Mouse (Mus musculus) MEL (cell line): ENCODE measurements around the gene Arpc5. TPM values are rescaled to one million over a fixed set of nuclear protein-coding genes. Genes with fewer than 3 reads are reported as not detected.

Source experiments
- DNase-seq: peaks from one replicate; pipeline ENCODE4 v3.0.0; 2011; ENCODE audit warnings: low read depth, low spot score
- H3K27ac ChIP-seq: 2 replicates; pipeline ENCODE4 v1.5.1; 2012; ENCODE audit warnings: low read depth, mild to moderate bottlenecking, control low read depth, low read length, moderate library complexity; ENCODE audit not compliant: control insufficient read depth
- H3K27me3 ChIP-seq, 2 experiments: fragments of 150-350 bp in 1 of 2; sonication (generic) in 1 of 2; 2 replicates each; pipeline ENCODE4 v1.6.1; 2012; ENCODE audit warnings: low read length in 2 of 2, mild to moderate bottlenecking in 2 of 2, improper control_type of control experiment in 1 of 2, moderate library complexity in 1 of 2; ENCODE audit not compliant: insufficient read depth in 2 of 2, control insufficient read depth in 1 of 2
- H3K36me3 ChIP-seq, 2 experiments: 2 replicates each; pipeline ENCODE4 v1.6.1; 2012 to 2014; ENCODE audit warnings: low read length in 2 of 2, improper control_type of control experiment in 1 of 2, inconsistent platforms in 1 of 2, mild to moderate bottlenecking in 1 of 2; ENCODE audit not compliant: insufficient read depth in 2 of 2, control insufficient read depth in 1 of 2
- H3K4me1 ChIP-seq, 2 experiments: fragments of 150-350 bp in 1 of 2; sonication (generic) in 1 of 2; 2 replicates each; pipeline ENCODE4 v1.6.1; 2012; ENCODE audit warnings: low read length in 2 of 2, improper control_type of control experiment in 1 of 2, mild to moderate bottlenecking in 1 of 2; ENCODE audit not compliant: insufficient read depth in 2 of 2, control insufficient read depth in 1 of 2
- H3K4me3 ChIP-seq, 2 experiments: fragments of 150-350 bp in 1 of 2; sonication (generic) in 1 of 2; 2 replicates each; pipeline ENCODE4 v1.5.1; 2012; ENCODE audit warnings: low read depth in 2 of 2, low read length in 2 of 2, mild to moderate bottlenecking in 2 of 2, moderate library complexity in 2 of 2, control low read depth in 1 of 2, improper control_type of control experiment in 1 of 2; ENCODE audit not compliant: control insufficient read depth in 1 of 2, insufficient read depth in 1 of 2
- H3K79me2 ChIP-seq: 2 replicates; pipeline ENCODE4 v1.6.1; 2012; ENCODE audit warnings: mild to moderate bottlenecking, low read length, moderate library complexity; ENCODE audit not compliant: control insufficient read depth, poor library complexity, insufficient read depth
- H3K9ac ChIP-seq: 2 replicates; pipeline ENCODE4 v1.6.1; 2012; ENCODE audit warnings: low read depth, mild to moderate bottlenecking, control low read depth, low read length, moderate library complexity; ENCODE audit not compliant: control insufficient read depth, poor library complexity, severe bottlenecking
- H3K9me3 ChIP-seq: fragments of 150-350 bp; sonication (generic); replicated peaks from 2 replicates; pipeline ENCODE4 v1.6.1; 2012; ENCODE audit warnings: mild to moderate bottlenecking, low read length, improper control_type of control experiment, moderate library complexity; ENCODE audit not compliant: insufficient read depth
- BHLHE40 ChIP-seq: IDR thresholded peaks from 2 replicates; pipeline ENCODE4 v1.6.1; 2012; ENCODE audit warnings: low read depth, mild to moderate bottlenecking, inconsistent platforms, low read length, improper control_type of control experiment, borderline replicate concordance
- CHD2 ChIP-seq: IDR thresholded peaks from 2 replicates; pipeline ENCODE4 v1.6.1; 2011; ENCODE audit warnings: low read length, improper control_type of control experiment
- CTCF ChIP-seq, 3 experiments: IDR thresholded peaks in 2 of 3; conservative IDR thresholded peaks in 1 of 3; 2 replicates each; pipeline ENCODE4 v1.5.1; 2011 to 2012; ENCODE audit warnings: low read length in 3 of 3, low read depth in 2 of 3, mild to moderate bottlenecking in 2 of 3, improper control_type of control experiment in 1 of 3, inconsistent platforms in 1 of 3, mixed read lengths in 1 of 3, moderate library complexity in 1 of 3; ENCODE audit not compliant: control insufficient read depth in 1 of 3, insufficient read depth in 1 of 3, poor library complexity in 1 of 3, severe bottlenecking in 1 of 3
- E2F4 ChIP-seq: IDR thresholded peaks from 2 replicates; pipeline ENCODE4 v1.6.1; 2011; ENCODE audit warnings: low read depth, low read length, improper control_type of control experiment, borderline replicate concordance
- ELF1 ChIP-seq: IDR thresholded peaks from 2 replicates; pipeline ENCODE4 v1.6.1; 2014; ENCODE audit warnings: low read depth, mild to moderate bottlenecking, inconsistent platforms, low read length, improper control_type of control experiment, moderate library complexity
- EP300 ChIP-seq, 2 experiments: IDR thresholded peaks; 2 replicates each; pipeline ENCODE4 v1.6.1; 2011; ENCODE audit warnings: improper control_type of control experiment in 2 of 2, low read length in 2 of 2, low read depth in 1 of 2, mild to moderate bottlenecking in 1 of 2
- ETS1 ChIP-seq: IDR thresholded peaks from 2 replicates; pipeline ENCODE4 v1.6.1; 2012; ENCODE audit warnings: low read depth, mild to moderate bottlenecking, inconsistent platforms, low read length, improper control_type of control experiment, moderate library complexity
- HCFC1 ChIP-seq: IDR thresholded peaks from 2 replicates; pipeline ENCODE4 v1.6.1; 2012; ENCODE audit warnings: low read depth, mild to moderate bottlenecking, inconsistent platforms, low read length, improper control_type of control experiment, moderate library complexity
- JUND ChIP-seq: IDR thresholded peaks from 2 replicates; pipeline ENCODE4 v1.6.1; 2011; ENCODE audit warnings: low read depth, mild to moderate bottlenecking, improper control_type of control experiment, low read length
- KAT2A ChIP-seq: conservative IDR thresholded peaks from 2 replicates; pipeline ENCODE4 v1.6.1; 2012; ENCODE audit warnings: low read depth, low read length, improper control_type of control experiment, inconsistent platforms
- MAFK ChIP-seq: IDR thresholded peaks from 2 replicates; pipeline ENCODE4 v1.6.1; 2011; ENCODE audit warnings: low read depth, mild to moderate bottlenecking, low read length, improper control_type of control experiment, borderline replicate concordance
- MXI1 ChIP-seq: IDR thresholded peaks from 2 replicates; pipeline ENCODE4 v1.6.1; 2011; ENCODE audit warnings: mild to moderate bottlenecking, low read depth, low read length, improper control_type of control experiment
- MYC ChIP-seq: IDR thresholded peaks from 2 replicates; pipeline ENCODE4 v1.6.1; 2011; ENCODE audit warnings: low read depth, mild to moderate bottlenecking, low read length, improper control_type of control experiment, moderate library complexity
- NRF1 ChIP-seq: IDR thresholded peaks from 2 replicates; pipeline ENCODE4 v1.6.1; 2014; ENCODE audit warnings: low read depth, mild to moderate bottlenecking, inconsistent platforms, low read length, improper control_type of control experiment, moderate library complexity; ENCODE audit not compliant: poor library complexity, insufficient read depth, severe bottlenecking
- POLR2A ChIP-seq, 2 experiments: IDR thresholded peaks; 2 replicates each; pipeline ENCODE4 v1.6.1; 2011 to 2012; ENCODE audit warnings: low read length in 2 of 2, mild to moderate bottlenecking in 2 of 2, control low read depth in 1 of 2, improper control_type of control experiment in 1 of 2, low read depth in 1 of 2, moderate library complexity in 1 of 2; ENCODE audit not compliant: control insufficient read depth in 1 of 2, insufficient read depth in 1 of 2, poor library complexity in 1 of 2
- POLR2AphosphoS5 ChIP-seq: IDR thresholded peaks from 2 replicates; pipeline ENCODE4 v1.6.1; 2012; ENCODE audit warnings: low read depth, borderline replicate concordance, mild to moderate bottlenecking, inconsistent platforms, low read length, moderate library complexity, mixed read lengths
- SIN3A ChIP-seq: IDR thresholded peaks from 2 replicates; pipeline ENCODE4 v1.6.1; 2012; ENCODE audit warnings: low read length, improper control_type of control experiment, inconsistent platforms
- TAL1 ChIP-seq: IDR thresholded peaks from 2 replicates; pipeline ENCODE4 v1.6.1; 2012; ENCODE audit warnings: mild to moderate bottlenecking, inconsistent platforms, low read length, moderate library complexity, mixed read lengths
- TBP ChIP-seq: IDR thresholded peaks from 2 replicates; pipeline ENCODE4 v1.8.0; 2011; ENCODE audit warnings: low read depth, low read length, improper control_type of control experiment
- UBTF ChIP-seq: IDR thresholded peaks from 2 replicates; pipeline ENCODE4 v1.6.1; 2012; ENCODE audit warnings: low read depth, mild to moderate bottlenecking, inconsistent platforms, low read length, improper control_type of control experiment, moderate library complexity, borderline replicate concordance; ENCODE audit not compliant: insufficient read depth
- ZC3H11A ChIP-seq: IDR thresholded peaks from 2 replicates; pipeline ENCODE4 v1.6.1; 2012; ENCODE audit warnings: low read depth, mild to moderate bottlenecking, inconsistent platforms, low read length, improper control_type of control experiment
- ZNF384 ChIP-seq: IDR thresholded peaks from 2 replicates; pipeline ENCODE4 v1.6.1; 2012; ENCODE audit warnings: low read depth, mild to moderate bottlenecking, inconsistent platforms, low read length, improper control_type of control experiment
- polyA plus RNA-seq, 2 experiments: library from polyadenylated mRNA; stranded (reverse) in 1 of 2; unstranded in 1 of 2; fragments of >175 nt in 1 of 2; fragments of >200 nt in 1 of 2; gene quantifications; 2 replicates each; pipeline versions ENCODE4 v1.2.1 to v1.2.4; 2012; ENCODE audit warnings: low replicate concordance in 2 of 2, low read depth in 1 of 2; ENCODE audit not compliant: insufficient read length in 2 of 2, insufficient read depth in 1 of 2, missing spikeins in 1 of 2
- total RNA-seq: library from RNA; depleted of rRNA; stranded (reverse); fragments of 300-350 nt; gene quantifications from 2 replicates; pipeline ENCODE4 v1.2.3, GENCODE M21; 2012

Arpc5 gene
- total and polyA plus RNA-seq, 3 experiments: 119 to 145 TPM; not detected in 1

GRCm38 (mm10) chr1:152798125-152798524 lies 31.8 kb downstream of the Arpc5 start (continued):
- TF ChIP-seq NRF1 (no peak), SIN3A (peak; percentile 96)

DNA sequence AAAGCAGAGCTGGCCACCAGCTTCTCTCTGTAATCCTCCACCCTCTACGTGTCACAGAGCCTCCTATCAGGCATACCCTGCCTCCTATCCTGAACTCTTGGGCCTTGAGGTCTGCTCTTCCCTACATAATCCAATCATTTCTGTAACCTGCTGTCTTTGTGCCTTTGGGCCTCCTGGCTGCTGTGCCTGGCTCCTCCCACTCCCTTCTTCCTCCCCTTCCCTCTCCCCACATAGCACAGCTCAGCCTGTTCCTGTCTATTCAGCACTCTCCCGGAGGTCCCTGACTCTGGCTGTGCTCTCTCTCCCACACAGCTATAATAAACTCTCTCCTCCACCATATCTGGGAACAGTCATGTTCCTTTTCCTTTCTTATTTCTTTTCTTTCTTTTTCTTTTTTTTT lies 33.6 kb downstream of the Arpc5 start, which contains the start of gene Ncf2:
Ncf2 (plus strand) TSS at position 298 of the 400 bp plus-strand sequence.
- Histone ChIP-seq H3K4me3 (peak within 1 kb of the TSS; percentile 51 to 78), H3K79me2 (no peaks in the 10 kb centered on the region), H3K27me3 (no peaks in the 10 kb centered on the region), H3K9ac (peak within 1 kb of the TSS; percentile 51), H3K27ac (peak within 1 kb of the TSS; percentile 50), H3K4me1 (peaks cover 26 to 49% of the 10 kb centered on the region in 2 experiments), H3K9me3 (no peaks in the 10 kb centered on the region), H3K36me3 (peaks cover 0 to 33% of the 10 kb centered on the region in 2 experiments; a peak in 2 of 4 replicates)
- TF ChIP-seq MAFK: peak; percentile 21; the same call in 1 of the 2 replicates
- TF ChIP-seq CTCF (IDR thresholded peaks at IDR 0.05 in 2 of 3, conservative IDR thresholded peaks at IDR 0.05 in 1 of 3; ENCODE audit: control insufficient read depth in 1 of 3, insufficient read depth in 1 of 3, low read depth in 2 of 3, low read length in 3 of 3, poor library complexity in 1 of 3, severe bottlenecking in 1 of 3): no peak
- peak; percentile 31 to 46; a peak in 3 of 4 replicates for TF ChIP-seq POLR2A (IDR thresholded peaks at IDR 0.05; ENCODE audit: control insufficient read depth in 1 of 2, insufficient read depth in 1 of 2, low read depth in 1 of 2, low read length in 2 of 2, poor library complexity in 1 of 2)
- TF ChIP-seq E2F4: no peak
- no peak for TF ChIP-seq ELF1
- TF ChIP-seq ZC3H11A: no peak
- TF ChIP-seq KAT2A: no peak
- peak; percentile 47; the same call in 1 of the 2 replicates for TF ChIP-seq ZNF384
- 0 out of 2 replicates have a peak, but pooled peaks have one; percentile 9 for TF ChIP-seq ETS1
- TF ChIP-seq MYC: no peak
- TF ChIP-seq TAL1: no peak
- no peak for TF ChIP-seq POLR2AphosphoS5
- TF ChIP-seq TBP: 0 out of 2 replicates have a peak, but pooled peaks have one; percentile 27
- peak in 1 of 2 experiments; percentile 11; a peak in 1 of 4 replicates for TF ChIP-seq EP300 (IDR thresholded peaks at IDR 0.05; ENCODE audit: low read depth in 1 of 2, low read length in 2 of 2)
- TF ChIP-seq CHD2: no peak
- TF ChIP-seq BHLHE40: no peak
- 0 out of 2 replicates have a peak, but pooled peaks have one; percentile 31 for TF ChIP-seq HCFC1
- 0 out of 2 replicates have a peak, but pooled peaks have one; percentile 40 for TF ChIP-seq MXI1
- no peak for TF ChIP-seq UBTF
- no peak for TF ChIP-seq JUND
- peak; percentile 79 for DNase-seq
